Mouse (Mus musculus) hindlimb bud, embryonic 11.5 days (tissue): ENCODE results near the gene Kif2a.
"Not testable (repeated sequence)": the region's sequence is repeated elsewhere in the genome, so short reads cannot be mapped to it uniquely, and the experiment has no call there.

ENCODE experiments used
- DNase-seq: peaks from one replicate; pipeline ENCODE4 v3.0.0-alpha.2; 2012; ENCODE audit warnings: low read depth, low spot score; ENCODE audit errors: extremely low spot score

Kif2a gene

GRCm38 (mm10) chr13:106936256-106937137 lies 85.4 kb downstream of the Kif2a start, which contains the start of gene Ipo11:
TSS of gene Ipo11 (minus strand) at chr13:106936958.
- DNase-seq: peak; percentile 81

DNA sequence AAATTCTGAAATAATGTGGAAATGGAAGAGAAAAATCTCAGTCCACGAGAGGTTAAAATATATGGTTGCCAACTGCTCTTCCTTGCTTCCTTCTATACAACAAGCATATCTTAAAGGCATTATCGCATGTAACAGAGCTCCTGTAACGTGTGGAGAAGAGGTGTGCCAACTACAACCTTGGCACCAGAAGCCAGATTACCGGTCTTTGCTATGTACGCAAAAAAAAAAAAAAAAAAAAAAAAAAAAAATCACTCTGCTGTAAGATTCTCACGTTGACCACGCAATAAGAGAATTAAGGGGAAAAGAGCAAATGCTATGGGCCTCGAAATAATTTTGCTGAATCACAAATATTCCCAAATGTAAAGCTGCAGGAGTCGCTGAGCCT lies 86.1 kb downstream of the Kif2a start:
- no peak for DNase-seq

DNA sequence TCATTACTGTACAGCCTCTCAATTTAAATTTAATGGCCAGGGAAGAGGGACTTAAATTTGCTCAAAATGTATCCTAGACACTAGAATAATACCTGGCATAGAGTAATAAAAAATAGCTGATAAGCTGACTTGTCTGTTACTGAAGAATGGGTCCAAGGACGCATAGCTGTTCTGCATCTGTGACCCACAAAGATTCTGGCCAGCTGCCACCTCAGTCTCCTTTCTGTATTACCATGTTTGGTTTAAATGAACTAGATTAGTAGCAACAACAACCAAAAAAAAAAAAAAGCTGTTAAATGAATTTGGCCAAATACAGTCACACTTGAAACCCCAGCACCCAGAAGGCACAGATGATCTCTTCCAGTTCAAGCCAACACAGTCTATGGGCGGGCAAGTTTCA lies 92.7 kb downstream of the Kif2a start:
- DNase-seq: no peak

GRCm38 (mm10) chr13:106928296-106928695 lies 93.6 kb downstream of the Kif2a start:
- DNase-seq: no peak

DNA sequence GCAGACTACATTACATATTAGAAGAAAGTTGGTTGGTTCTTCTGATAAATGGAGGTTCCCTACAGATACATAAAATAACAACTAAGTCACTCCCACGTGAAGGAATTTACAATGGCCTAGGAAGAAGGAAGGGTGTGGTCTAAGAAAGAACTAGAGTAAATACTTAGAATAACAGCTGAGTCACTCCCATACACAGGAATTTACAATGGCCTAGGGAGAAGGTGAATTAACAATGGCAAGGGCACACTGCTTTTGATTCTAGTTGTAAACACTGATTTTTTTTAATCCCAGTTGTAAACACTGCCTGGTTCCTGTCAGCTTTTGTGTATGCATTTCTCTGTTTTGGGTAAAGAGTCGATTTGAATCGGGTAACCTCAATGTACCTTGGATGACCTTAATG lies 96.0 kb downstream of the Kif2a start:
- DNase-seq: not testable (repeated sequence)

DNA sequence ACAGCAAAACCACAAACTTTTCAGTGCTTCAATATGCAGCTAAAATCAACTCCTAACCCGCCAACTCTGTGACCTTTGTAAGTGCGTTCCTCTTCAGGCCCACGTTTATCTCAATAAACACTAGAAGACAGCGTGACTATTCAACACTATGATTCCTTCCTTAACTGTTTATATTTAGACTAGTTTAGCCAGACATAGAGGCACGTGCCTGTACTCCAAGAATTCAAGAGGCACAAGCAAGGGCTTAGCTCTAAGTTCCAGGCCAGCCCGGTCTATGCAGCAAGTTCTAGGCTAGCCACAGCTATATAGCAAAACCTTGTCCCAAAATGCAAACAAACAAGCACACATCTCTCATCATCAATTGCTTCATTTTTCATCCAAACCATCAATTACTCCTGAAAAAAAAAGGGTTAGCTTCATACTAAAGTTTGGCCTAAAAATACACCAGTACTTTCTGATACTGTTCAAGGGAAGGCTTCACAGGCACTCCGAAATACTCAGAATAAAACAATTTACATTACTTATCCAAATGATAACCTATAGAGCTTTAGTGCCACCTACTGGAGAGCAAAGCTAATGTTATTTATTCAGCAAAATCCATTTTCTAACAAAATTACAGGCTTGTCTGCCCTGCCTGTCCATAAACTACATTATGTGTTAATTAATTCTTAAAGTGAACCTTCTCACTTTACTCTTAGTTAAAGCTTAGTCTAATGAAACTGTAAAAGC lies 103.4 kb downstream of the Kif2a start:
- DNase-seq: no peak

DNA sequence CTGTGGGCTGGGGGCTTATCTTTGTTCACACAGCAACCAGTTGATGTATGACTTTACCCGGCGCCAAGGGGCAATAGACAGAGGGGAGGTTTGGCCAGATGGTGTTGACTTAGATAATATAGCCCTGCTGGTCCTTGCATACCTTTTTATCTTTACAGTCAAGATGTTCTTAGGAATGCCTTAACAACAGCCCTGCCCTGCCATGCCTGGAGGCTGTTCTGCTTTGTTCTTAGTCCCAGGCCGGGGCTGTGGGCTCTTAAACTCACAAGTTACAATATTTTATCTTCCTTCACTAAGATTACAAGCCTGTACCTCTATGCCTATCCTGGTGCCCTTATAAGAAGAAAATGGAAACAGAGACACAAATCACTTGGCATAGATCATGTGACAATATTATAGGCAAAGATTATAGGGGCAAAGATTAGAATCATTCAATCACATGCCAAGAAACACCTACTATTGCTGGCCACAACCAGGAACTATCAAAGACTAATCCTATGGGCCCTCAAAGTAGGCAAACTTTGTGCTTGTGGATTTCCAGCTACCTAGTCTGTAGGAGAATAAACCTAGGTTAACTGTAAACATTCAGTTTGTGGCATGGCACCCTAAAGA lies 108.7 kb downstream of the Kif2a start:
- DNase-seq: no peak

- no peak for DNase-seq
Measured at GRCm38 (mm10) chr13:106910096-106910495, 111.8 kb downstream of the Kif2a start.
